Mouse (Mus musculus) large intestine, adult 2 months (tissue): ENCODE results near the gene Tinagl1. TPM values are rescaled to one million over a fixed set of nuclear protein-coding genes. Genes with fewer than 3 reads are reported as not detected.
A peak's percentile ranks its signal among the peaks of the same experiment; 100 is the strongest.

ENCODE experiments used
- DNase-seq: peaks from one replicate; pipeline ENCODE4 v3.0.0-alpha.2; 2012; ENCODE audit warnings: low read depth, low spot score
- WGBS: fragments of 180-500 bp; shearing (Covaris S2); methylation state at CpG from one replicate; pipeline ENCODE4 v1.1.7; 2018; 5-methylcytosine and 5-hydroxymethylcytosine counted together
- polyA plus RNA-seq: library from polyadenylated mRNA; depleted of rRNA; stranded (reverse); fragments of >200 nt; gene quantifications from 2 replicates; pipeline ENCODE4 v1.2.3, GENCODE M21; 2012

Tinagl1 gene
- polyA plus RNA-seq, 1 experiment: 85.1 TPM

DNA sequence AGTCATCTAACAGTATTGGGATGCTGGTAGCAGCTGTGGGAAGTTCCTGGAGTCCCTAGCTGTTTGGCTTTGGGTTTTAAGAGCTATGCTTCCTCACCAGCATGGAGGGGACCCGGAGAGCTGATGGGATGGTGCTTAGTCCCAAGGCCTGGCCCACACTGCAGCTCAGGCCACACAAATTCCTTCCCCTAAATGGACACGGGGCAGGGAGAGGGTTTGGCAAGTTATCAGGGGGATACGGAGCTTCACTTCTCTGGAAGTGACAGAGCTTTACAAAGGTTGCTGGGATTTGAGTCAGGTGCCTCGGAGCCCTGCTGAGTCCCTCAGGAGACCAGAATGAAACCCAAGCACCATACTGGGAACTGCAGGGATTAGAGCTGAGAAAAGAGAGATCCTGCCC lies 13.6 kb downstream of the Tinagl1 start:
- no peak for DNase-seq
- 59% methylated on average over 4 of the region's 4 CpGs for WGBS

DNA sequence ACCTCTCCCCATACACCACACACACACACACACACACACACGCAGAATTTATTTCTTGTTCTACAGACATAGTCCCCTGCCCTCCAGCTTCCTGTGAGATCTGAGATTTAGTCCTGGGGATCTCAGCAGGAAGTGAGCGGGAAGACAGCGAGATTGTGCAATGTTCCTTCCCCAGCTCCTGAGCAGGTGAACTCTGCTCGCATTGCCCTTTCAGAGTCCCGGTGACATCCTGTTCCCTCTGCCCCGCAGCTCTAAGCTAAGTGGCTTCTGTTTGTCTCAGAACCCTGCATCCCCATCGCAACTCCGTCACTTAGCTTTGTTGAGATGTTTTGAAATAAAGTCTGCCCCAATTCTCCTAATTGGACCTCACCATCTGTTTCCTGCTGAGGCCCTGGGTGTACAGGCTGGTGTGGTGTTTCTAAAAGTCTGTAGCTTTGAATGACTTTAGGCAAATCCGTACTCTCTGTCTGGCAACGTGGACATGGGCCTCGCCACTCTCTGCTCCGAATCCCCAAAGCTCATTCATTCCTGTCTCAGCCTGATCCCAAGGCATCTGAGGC lies 18.0 kb downstream of the Tinagl1 start:
- 46% methylated on average over 12 of the region's 12 CpGs for WGBS
- no peak for DNase-seq

DNA sequence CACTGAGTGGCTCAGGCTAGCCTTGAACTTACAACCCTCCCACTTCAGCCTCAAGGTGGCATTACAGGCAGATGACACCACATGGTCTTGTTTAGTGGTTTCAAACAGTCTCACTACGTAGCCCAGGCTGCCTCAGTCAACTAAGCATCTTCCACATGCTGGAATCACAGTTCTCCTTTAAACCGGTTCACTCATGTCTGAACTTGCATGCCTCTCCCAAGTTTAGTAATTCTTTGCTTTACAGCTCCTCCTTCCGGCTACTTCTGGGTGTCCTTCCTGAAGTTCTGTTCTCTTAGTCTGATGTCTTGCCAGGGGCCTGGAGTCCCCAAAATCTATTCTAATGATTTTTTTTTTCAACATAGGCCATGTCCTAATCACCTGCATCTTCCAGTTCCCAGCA lies 20.7 kb downstream of the Tinagl1 start:
- no peak for DNase-seq
- WGBS: 60% methylated on average over 3 of the region's 3 CpGs

DNA sequence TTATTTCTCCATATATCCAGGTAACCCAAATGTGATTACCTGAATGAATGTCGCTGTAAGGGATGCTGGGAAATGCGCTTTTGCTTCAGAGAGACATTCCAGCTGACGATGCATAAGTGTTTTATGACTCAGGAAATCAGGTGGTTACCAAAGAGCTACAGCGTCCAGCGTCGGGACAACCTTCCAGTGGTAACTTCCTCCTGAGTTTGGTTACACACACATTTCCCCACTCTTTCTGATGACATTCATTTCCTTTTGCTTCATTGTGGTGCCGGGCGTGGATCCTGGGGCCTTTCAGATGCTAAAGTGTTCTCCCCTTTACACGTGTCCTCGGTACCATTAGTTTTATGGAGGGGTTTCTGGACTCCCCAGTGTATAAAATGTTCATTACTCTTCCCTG lies 26.5 kb downstream of the Tinagl1 start:
- DNase-seq: no peak
- 19% methylated on average over 10 of the region's 10 CpGs for WGBS

DNA sequence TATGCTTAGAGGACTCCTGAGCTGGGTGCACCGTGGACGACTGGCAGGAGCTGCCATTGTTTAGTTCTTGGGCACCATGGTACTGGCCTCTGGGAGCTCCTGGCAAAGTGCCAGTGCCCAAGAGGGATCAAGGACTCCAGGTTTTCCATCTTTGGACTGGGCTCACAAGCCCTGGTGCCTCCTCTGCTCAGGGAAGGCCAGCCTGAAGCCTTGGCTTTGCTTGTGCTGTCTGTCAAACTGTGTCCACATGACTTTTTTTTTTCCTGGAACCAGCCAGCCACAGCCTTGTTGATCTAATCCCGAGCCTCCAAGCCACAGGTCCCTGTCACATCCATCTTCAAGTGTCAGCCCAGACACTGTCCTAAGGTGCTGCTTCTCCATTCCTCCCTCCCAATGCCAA lies 33.1 kb downstream of the Tinagl1 start:
- 56% methylated on average over 3 of the region's 3 CpGs for WGBS
- no peak for DNase-seq

DNA sequence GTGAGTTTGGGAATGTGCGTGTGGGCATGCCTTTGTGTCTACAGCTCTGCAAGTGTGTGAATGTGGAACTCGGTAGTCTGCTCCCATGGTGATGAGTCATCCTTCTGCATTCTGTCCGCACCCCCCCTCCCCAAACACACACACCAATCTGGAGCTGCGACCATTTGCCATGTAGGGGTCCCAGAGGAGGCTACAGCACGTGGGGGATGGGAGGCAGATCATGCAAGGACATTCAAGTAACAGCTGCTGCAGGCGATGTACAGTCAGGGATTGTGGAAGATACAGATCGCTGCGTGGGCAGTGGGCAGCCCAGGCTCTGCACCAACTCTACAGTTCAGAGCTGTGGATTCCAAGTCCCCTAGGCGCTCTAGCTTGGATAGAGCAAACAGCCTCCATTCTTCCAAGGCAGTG lies 33.9 kb downstream of the Tinagl1 start:
- 59% methylated on average over 9 of the region's 9 CpGs for WGBS
- no peak for DNase-seq

DNA sequence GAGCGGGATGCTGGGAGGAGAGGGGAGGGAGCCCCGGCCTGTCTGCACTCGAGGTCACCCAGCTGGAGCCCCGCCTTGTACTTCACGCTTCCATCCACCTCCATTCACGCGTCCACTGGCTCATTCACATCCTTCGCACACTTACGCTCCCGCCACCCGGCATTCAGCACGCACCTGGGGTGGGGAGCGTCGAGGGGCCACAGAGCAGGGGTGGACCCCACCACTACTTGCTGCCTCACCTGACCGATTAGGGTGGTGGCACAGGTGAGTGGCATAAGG lies 35.8 kb downstream of the Tinagl1 start, which contains the start of gene Hcrtr1:
TSS of gene Hcrtr1 (minus strand) at position 146 of the 279 bp plus-strand sequence.
- WGBS: 3% methylated on average over 15 of the region's 15 CpGs
- no peak for DNase-seq

DNA sequence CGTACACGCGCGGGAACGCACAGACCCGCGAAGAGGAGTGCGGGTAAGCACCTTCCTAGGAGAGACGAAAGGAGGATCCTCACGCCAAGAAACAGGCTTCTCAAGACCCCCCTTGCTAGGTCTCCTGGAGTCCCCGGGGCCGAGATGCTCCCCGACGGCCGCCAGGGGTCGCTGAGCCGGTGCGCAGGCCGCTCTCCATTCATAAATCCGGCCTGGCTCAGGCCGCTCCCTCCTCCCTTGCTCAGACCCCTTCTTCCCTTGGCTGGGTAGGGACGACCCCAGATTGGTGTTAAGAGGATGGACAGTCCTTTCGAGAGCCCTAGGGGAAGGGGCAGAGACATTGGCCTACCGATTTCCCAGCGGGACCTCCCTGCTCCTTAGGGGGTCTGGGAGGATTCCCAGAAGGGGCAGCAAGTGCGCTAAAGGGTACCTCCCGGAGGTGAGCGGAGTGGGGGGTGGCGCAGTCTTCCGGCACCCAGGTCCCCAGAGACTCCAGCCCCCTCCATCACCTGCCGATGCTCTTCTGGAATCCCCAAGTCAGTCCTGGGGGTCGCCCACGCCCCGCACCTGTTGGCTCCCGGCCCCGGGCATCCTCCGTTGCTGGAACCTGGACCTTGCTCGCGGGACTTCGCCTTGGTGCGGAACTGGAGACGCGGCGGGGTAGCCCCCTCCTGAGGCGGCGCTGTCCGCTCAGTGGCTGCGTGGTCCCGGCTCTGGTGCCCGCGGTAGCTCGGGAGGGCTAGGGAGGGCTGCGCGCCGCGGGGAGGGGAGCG lies 36.3 kb downstream of the Tinagl1 start:
- DNase-seq: no peak
- 2% methylated on average over 57 of the region's 57 CpGs for WGBS

DNA sequence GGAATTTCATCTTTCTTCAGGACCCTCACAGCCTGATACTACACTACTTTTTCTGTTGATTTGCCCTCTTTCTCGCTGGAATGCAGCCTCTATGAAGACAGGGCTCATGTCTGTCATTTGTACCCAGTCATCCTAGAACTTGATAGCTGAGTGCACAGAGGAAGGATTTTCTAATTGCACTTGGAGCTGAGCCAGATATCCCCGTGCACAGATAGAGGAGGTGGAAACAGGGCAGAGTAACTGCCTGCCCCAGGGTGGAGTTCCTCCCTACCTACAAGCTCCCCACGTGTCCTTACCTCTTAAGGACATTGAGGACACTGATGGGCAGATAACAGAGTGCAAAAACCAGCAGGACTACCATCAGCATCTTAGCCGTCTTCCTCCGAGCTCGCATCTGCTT lies 41.5 kb downstream of the Tinagl1 start:
- peak; percentile 77 for DNase-seq
- whole genome bisulfite sequencing: 31% methylated on average over 6 of the region's 6 CpGs

DNA sequence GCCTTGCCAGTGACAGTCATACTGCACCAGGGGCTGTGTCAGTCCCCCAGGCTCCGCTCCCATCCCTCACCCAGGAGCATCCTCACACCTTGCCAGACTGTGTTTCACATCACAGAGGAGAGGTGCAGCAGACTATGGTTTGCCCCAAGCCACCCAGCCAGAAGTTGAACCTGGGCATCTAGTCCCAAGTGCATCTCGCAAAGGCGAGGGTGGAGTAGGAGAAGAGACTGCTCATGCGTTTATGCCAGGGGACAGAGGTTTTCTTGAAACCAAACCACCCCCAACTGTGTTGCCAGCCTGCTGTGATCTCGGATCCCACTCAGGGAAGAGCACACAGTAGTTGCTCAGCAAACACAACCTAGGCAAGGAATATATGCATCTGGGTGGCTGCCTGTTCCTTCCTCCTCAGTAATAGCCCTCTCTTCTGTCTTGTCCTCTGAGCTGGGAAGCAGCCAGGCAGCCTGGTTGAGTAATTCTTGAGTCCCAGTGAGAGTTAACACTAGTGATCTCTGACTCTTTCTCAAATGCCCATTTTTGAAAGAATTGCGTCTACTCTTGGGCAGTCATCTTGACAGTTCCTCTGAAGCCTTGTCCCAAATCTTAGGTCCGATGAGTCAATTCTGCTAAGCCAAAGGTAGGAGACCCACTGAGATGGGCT lies 43.3 kb downstream of the Tinagl1 start:
- 62% methylated on average over 7 of the region's 7 CpGs for WGBS
- no peak for DNase-seq

DNA sequence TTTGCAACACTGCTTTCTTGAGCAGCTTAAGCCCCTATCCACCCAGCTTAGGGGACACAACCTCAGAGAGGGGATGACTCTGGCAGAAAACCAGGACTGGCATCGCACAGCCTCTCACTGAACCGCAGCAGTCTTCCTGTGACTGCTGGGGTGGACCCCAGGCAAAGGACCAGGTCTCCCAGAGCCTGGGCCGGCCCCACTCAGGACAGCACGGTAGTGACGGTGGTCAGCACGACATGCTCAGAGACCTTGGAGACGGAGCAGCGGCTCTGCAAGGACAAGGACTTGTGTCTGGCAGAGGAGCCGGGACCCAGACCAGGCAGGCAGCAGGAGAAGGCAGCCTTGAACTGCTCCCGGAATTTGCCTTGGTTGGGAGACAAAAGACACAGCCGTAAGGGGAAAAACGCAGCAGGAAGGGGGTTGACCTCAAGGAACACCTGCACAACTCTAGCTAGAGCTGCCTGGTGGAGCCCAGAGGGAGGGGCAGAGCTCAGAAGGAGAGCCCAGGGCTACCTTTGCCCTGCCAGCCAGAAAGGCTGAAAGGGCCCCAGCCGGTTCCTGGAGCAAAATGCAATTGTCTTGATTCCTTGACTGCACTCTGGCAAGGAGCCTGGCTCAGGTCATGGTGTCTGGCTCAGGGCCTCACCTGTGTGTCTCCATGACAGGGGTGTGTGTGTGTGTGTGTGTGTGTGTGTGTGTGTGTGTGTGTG lies 44.1 kb downstream of the Tinagl1 start:
- peak; percentile 75 for DNase-seq
- 19% methylated on average over 13 of the region's 13 CpGs for whole genome bisulfite sequencing

DNA sequence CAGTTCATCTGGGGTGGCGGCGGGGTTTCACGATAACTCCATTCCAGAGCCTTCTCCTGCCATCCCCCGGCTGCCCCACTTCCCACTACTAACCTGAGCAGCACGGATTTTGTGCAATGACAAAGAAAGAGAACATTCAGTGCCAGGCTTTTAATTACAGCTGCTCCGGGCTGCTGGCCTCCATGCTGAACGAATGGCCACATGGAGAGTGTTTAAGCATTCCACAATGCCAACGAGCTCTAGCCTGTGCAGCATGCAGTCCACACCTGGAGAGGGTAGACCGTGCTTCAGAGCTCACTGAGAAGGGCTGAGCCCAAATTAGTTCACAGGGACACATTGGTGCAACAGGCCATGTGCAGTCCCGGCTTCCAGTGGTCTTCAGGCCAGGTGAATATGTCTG lies 44.8 kb downstream of the Tinagl1 start:
- WGBS: 63% methylated on average over 10 of the region's 10 CpGs
- DNase-seq: no peak

DNA sequence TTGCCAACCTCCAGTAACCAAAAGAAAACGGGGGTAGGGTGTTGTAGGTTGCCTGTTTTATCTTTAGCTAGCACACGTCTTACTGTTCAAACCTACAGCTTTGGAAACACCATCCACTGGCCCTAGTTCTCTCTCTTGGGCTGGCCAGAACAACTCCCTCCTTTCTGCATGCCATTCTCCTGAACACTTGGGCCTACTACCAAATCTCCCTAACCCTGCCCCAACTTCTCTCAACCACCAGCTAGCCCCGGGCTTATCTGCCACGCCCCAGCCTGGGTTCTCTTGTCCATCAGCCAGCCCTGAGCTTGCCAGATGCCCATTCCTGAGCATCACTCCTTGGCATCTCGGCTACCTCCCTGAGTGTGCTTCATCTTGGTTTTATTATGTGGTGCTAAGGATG lies 46.0 kb downstream of the Tinagl1 start:
- WGBS: 62% methylated on average over 5 of the region's 5 CpGs

DNA sequence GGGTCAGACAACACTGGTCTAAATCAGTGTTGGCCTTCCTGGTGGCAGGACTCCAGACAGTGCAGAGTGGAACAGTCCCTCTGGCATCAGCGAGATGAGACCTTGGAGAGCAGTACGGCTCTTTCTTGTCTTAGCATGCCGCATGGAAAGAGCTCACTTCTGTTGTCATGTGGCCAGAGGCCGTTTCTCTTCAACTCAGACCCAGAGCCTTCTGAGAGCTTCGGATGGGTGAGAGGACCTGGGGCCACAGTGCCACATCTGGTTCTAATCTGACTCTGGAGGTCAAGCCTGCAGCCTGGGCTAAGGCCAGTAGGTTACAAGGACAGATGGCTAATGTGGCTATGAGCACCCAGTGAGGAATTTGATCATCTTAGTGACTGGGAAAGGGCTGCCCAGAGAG lies 49.0 kb downstream of the Tinagl1 start:
- DNase-seq: no peak
- WGBS: 88% methylated on average over 5 of the region's 5 CpGs

More for the DNA sequence above, 46.0 kb downstream of the Tinagl1 start:
- no peak for DNase-seq

DNA sequence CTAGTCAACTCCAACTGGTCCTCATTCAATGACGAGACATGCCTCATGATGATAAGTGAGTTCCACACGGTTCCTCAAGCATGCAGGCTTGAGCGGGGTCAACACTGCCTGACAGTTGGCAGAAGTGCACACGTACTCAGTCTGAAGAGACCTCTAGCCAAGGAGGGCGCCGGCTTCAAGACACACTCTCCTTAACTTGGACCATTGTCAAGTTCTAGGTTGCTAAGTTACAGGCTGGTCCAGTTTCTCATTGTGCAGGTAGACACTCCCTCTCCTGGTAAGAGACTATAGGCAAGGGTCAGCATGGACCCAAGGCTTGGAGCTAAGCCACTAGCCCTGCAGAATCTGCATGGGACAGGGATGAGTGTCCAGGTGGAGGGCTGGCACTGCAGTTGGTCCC lies 49.8 kb downstream of the Tinagl1 start:
- no peak for DNase-seq
- WGBS: 68% methylated on average over 6 of the region's 6 CpGs

DNA sequence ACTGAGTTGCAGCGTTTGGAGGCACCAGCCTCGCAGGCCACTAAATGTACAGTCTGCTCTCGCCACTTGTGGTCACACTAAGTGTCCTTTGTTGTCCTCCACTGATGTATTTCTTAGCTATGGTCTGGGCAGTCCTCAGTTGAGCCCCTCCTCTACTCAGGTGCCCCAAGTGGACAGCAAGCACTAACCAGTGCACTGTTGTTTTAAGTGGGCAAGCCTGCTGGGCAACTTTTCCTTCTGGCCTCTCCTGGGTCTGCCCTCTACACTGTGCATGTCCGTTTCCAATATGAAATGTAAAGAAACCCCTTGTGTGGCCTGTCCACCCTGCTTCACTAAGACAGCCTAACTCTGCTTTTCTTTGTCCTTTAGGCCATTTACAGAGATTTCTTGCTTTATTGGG lies 50.8 kb downstream of the Tinagl1 start:
- DNase-seq: no peak
- 85% methylated on average over 4 of the region's 4 CpGs for WGBS

DNA sequence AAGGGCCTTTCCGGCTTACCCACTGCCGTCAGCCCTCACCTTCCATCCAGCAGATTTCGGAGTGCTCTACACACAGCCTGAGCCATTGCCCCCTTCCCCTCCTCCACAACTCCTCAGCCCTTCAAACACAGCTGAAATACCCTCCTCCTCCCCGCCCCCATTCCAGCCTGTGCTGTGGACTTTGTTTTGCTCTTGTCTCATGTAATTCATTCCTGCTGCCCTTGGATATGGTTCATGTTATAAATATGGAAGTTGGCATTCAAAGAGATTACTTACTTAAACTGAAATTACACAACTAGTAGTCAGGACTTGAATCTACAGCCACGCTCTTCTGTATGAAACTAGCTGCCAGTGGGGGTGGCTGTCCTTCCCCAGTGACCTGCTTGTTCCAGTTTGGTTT lies 51.9 kb downstream of the Tinagl1 start:
- no peak for DNase-seq
- 85% methylated on average over 5 of the region's 5 CpGs for whole genome bisulfite sequencing

DNA sequence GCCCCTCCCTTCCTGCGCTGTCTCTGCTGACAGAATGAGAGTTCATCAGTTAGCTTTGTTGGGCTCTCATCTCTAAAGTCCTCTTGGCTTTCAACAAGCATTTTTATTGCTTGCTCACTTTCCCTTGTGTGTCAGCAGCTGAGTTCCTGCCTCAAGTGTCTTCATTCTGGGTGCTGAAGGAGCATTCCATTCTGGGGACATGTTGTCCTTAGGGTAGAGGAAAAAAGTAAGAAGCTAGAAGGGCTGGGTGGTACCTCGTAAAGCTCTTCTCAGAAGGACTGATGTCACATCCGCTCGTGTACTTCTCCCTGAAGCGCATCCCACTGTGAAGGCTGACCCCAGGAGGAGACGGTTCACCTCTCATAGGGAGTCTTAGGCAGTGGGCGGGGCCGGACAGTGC lies 53.4 kb downstream of the Tinagl1 start:
- no peak for DNase-seq
- 81% methylated on average over 8 of the region's 8 CpGs for WGBS

DNA sequence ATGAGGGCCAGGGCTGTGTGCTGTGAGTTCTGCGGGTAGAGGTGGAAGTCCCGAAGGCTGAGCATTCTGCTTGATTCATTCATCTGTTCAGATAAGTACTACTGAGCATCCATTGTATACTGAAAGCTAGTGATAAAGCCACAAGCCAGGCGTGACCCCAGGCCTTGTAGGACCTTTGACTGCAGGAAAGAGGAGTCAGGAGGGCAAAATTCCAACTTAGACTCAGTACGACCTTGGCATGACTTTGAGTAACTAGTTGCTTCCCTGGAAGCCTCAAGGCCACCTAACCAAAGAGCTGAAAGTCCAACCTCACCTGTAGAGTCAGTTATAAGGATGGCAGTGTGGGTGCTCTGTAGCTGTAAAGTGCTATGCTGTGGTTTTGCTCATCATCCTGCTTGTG lies 54.2 kb downstream of the Tinagl1 start:
- no peak for DNase-seq
- 74% methylated on average over 4 of the region's 4 CpGs for WGBS
